Mouse (Mus musculus) stomach, postnatal 0 days (tissue): ENCODE measurements around the gene Hps3. TPM values are rescaled to one million over a fixed set of nuclear protein-coding genes. Genes with fewer than 3 reads are reported as not detected.

Source experiments
- ATAC-seq: fragments of 200-750 bp; cut with Nextera tagmentation; 2 replicates; pipeline ENCODE4 v1.8.0; 2017; ENCODE audit not compliant: low FRiP score, low TSS enrichment
- DNase-seq: peaks from one replicate; pipeline ENCODE4 v3.0.0-alpha.2; 2016; ENCODE audit warnings: low spot score
- H3K27ac ChIP-seq: fragments of 300-500 bp; sonication (generic); replicated peaks from 2 replicates; pipeline ENCODE4 v1.5.1; 2014; ENCODE audit warnings: mild to moderate bottlenecking, control low read depth
- H3K27me3 ChIP-seq: fragments of 300-500 bp; sonication (generic); 2 replicates; pipeline ENCODE4 v1.6.1; 2014; ENCODE audit warnings: low read length; ENCODE audit not compliant: control insufficient read depth, insufficient read depth
- H3K36me3 ChIP-seq: fragments of 300-500 bp; sonication (generic); 2 replicates; pipeline ENCODE4 v1.6.1; 2014; ENCODE audit warnings: low read length, mixed read lengths; ENCODE audit not compliant: control insufficient read depth, insufficient read depth
- H3K4me1 ChIP-seq: fragments of 300-500 bp; sonication (generic); replicated peaks from 2 replicates; pipeline ENCODE4 v1.6.1; 2014; ENCODE audit warnings: antibody characterized with exemption; ENCODE audit not compliant: control insufficient read depth, insufficient read depth
- H3K4me2 ChIP-seq: fragments of 300-500 bp; sonication (generic); replicated peaks from 2 replicates; pipeline ENCODE4 v1.6.1; 2014; ENCODE audit warnings: low read depth, mild to moderate bottlenecking, control low read depth, moderate library complexity
- H3K4me3 ChIP-seq: fragments of 300-500 bp; sonication (generic); 2 replicates; pipeline ENCODE4 v1.5.1; 2014; ENCODE audit warnings: low read depth, low read length, control low read depth
- H3K9ac ChIP-seq: fragments of 300-500 bp; sonication (generic); 2 replicates; pipeline ENCODE4 v1.6.1; 2014; ENCODE audit warnings: mild to moderate bottlenecking, low read length, control low read depth, mixed read lengths
- H3K9me3 ChIP-seq: fragments of 300-500 bp; sonication (generic); 2 replicates; pipeline ENCODE4 v1.6.1; 2016; ENCODE audit warnings: low read length; ENCODE audit not compliant: control insufficient read depth
- CTCF ChIP-seq: IDR thresholded peaks from 2 replicates; pipeline ENCODE4 v1.5.1; 2016; ENCODE audit warnings: antibody characterized with exemption, low read depth, mild to moderate bottlenecking, moderate library complexity
- EP300 ChIP-seq: optimal IDR thresholded peaks from 2 replicates; pipeline ENCODE3; 2016; ENCODE audit warnings: antibody characterized with exemption
- WGBS: fragments of 180-500 bp; shearing (Covaris S2); extraction: QIAGEN DNeasy Blood & Tissue Kit; methylation state at CpG from one replicate; pipeline ENCODE4 v1.1.7; 2014; 5-methylcytosine and 5-hydroxymethylcytosine counted together
- polyA plus RNA-seq: library from polyadenylated mRNA; unstranded; fragments of >200 nt; fragmentation: Nextera tagmentation; extraction: Ambion mirVana; gene quantifications from 2 replicates; pipeline ENCODE4 v1.2.1, GENCODE M21; 2015

The Hps3 gene
- polyA plus RNA-seq, 1 experiment from 2014 or later: 5.1 TPM

DNA sequence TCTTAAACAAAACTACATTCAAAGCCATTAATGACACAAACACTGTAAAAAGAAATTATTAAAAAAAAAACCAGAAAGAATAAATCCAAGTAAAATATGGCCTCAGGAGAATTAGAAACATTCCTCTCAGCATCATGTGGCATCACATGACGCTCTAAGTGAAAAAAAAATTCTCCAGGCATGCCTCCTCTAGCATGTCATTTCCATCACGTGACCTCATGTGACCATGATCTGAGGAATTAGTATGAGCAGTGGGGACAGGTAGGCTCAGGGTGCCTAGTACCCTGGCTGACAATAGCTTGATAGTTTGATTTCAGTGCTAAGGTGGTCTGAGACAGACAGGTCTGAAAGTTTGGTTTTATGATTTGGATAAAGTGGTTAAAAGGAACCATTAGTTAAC, 54.0 kb downstream of the Hps3 start:
- Histone ChIP-seq H3K36me3 (no peaks in the 10 kb centered on the region), H3K9ac (no peak overlapping the region), H3K4me3 (no peak overlapping the region), H3K9me3 (no peaks in the 10 kb centered on the region), H3K4me2 (no peak overlapping the region), H3K4me1 (no peaks in the 10 kb centered on the region), H3K27ac (no peak overlapping the region), H3K27me3 (no peaks in the 10 kb centered on the region)
- no peak for ATAC-seq
- TF ChIP-seq CTCF (no peak), EP300 (no peak)
- no peak for DNase-seq
- WGBS: 83% methylated on average over 2 of the region's 2 CpGs

DNA sequence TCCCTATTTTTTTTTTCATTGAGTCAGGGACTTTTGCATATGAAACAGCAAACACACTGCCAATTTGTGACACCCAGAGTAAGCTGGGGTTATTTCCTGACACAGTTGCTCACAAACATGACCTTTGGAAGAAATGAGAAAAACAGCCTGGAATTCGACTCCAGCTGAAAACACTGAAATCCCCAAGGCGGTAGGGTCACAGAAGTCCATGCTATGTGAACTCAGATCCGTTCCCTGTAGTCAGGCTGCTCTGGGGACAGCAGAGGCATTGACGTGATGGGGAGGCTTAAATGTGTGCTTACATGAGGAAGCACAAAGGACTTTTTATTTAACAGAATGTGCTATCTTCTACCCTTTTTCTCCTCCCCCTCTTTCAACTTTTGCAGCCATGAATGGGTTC, 56.6 kb downstream of the Hps3 start:
- DNase-seq: no peak
- Histone ChIP-seq H3K9me3 (no peaks in the 10 kb centered on the region), H3K36me3 (no peaks in the 10 kb centered on the region), H3K9ac (no peak overlapping the region), H3K27ac (no peak overlapping the region), H3K27me3 (no peaks in the 10 kb centered on the region), H3K4me1 (no peaks in the 10 kb centered on the region), H3K4me3 (no peak overlapping the region), H3K4me2 (no peak overlapping the region)
- no peak for ATAC-seq
- TF ChIP-seq EP300 (no peak), CTCF (no peak)
- WGBS: 34% methylated on average over 4 of the region's 4 CpGs

DNA sequence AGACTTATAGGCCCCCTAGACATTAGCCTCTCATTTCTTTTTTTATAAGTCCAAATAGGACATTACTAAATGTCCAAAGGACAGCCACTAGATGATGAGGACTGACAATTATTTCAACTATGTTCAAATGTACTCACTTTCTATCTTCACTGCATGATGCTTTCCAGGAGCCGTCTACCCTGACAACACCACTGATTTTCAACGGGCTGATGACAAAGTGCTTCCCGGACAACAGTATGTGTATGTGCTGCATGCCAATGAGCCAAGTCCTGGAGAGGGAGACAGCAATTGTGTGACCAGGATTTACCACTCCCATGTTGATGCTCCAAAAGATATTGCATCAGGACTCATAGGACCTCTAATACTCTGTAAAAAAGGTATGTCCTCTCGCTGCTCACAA, 69.0 kb downstream of the Hps3 start:
- Histone ChIP-seq H3K4me3 (no peak overlapping the region), H3K4me1 (no peaks in the 10 kb centered on the region), H3K27ac (no peak overlapping the region), H3K9me3 (no peaks in the 10 kb centered on the region), H3K4me2 (no peak overlapping the region), H3K9ac (no peak overlapping the region), H3K36me3 (no peaks in the 10 kb centered on the region), H3K27me3 (no peaks in the 10 kb centered on the region)
- TF ChIP-seq CTCF: no peak
- no peak for TF ChIP-seq EP300
- ATAC-seq (no peak), DNase-seq (no peak)
- 82% methylated on average over 4 of the region's 4 CpGs for WGBS

DNA sequence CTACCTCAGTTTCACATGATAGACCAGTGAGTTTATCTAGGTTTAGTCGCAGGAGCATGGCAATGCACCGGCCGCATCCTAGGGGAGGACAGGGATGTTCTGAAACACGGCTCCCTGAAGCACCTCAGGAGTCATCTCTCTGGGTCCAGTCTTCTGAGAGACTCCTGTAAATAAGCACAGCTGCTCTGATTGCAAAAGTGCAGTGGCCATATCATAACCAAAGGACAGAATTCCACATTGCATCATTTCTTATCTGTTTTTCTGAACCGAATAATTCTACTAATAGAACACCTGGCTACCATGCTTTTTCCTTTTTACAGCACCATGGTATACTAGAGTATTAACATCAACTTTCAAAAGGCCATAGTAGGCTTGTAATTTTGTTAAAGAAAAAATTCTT, 69.9 kb downstream of the Hps3 start:
- Histone ChIP-seq H3K9me3 (no peaks in the 10 kb centered on the region), H3K27ac (no peak overlapping the region), H3K4me2 (no peak overlapping the region), H3K9ac (no peak overlapping the region), H3K4me1 (no peaks in the 10 kb centered on the region), H3K4me3 (no peak overlapping the region), H3K27me3 (no peaks in the 10 kb centered on the region), H3K36me3 (no peaks in the 10 kb centered on the region)
- 82% methylated on average over 5 of the region's 5 CpGs for WGBS
- no peak for DNase-seq
- TF ChIP-seq CTCF: no peak
- no peak for TF ChIP-seq EP300
- no peak for ATAC-seq

DNA sequence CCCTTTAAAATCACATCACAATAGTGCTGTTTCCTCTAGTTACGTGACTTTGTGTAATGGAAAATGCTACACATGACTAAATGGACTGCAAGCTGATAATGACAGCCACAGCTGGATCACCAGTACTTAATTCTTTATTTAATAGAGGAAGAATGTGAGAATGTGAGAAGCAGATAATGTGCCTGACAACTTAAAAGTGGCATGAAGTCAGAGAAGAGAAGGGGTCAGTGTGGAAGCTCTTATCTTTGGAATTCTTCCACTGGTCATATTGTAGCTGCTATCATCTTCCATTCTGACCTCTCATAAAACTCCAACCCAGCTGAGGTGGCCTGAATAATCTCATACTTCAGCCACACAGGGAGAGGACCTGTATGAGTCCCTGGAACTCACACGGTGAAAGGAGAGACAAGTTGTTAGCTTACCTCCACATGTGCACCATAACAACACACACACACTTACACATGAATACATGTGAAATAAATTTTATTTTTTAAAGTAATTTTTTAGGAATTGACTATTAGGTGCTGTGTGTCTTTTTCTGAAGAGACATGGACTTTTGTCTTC, 70.4 kb downstream of the Hps3 start:
- H3K27me3 ChIP-seq: no peaks in the 10 kb centered on the region
- 78% methylated on average over 2 of the region's 2 CpGs for WGBS
- no peak overlapping the region for H3K27ac ChIP-seq
- no peaks in the 10 kb centered on the region for H3K36me3 ChIP-seq
- H3K4me2 ChIP-seq: no peak overlapping the region
- no peak overlapping the region for H3K4me3 ChIP-seq
- TF ChIP-seq CTCF: no peak
- TF ChIP-seq EP300: no peak
- no peaks in the 10 kb centered on the region for H3K4me1 ChIP-seq
- DNase-seq (no peak), ATAC-seq (no peak)
- no peaks in the 10 kb centered on the region for H3K9me3 ChIP-seq
- H3K9ac ChIP-seq: no peak overlapping the region

DNA sequence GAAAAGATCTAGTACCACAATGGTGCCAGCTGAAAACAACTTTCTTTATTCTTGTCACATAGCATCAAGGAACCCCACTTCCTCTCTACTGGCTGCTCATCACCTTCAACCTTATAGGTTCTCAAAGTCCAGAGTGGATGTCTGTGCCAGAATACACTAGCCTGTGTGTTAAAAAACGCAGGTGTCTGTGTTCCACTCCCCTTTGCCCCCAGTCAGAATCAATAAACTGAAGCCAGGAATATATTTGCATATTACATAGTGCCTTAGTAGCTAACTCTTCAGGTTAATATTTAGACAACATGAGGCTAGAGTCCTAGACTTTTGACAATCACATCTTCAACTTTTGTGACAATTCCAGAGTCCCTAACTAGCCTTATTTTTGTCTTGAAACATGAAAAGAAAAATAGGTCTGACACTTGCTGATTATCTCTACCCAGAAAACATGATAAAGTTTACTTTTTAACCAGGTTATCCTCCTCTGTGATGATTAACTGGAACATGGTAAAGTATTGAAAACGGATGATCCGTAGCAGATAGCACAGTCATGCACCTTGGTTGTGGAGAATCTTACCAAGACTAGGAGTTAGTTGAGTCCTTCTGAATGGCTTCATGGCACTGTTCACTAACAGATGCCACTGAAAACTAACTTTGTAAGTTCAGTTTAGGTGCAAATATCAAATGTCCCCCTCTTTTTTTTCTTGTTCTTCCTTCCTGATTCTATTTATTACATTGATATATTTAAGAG, 72.2 kb downstream of the Hps3 start:
- no peak overlapping the region for H3K4me2 ChIP-seq
- H3K4me1 ChIP-seq: no peaks in the 10 kb centered on the region
- H3K4me3 ChIP-seq: no peak overlapping the region
- ATAC-seq (no peak), DNase-seq (no peak)
- no peaks in the 10 kb centered on the region for H3K9me3 ChIP-seq
- no peak overlapping the region for H3K27ac ChIP-seq
- H3K36me3 ChIP-seq: no peaks in the 10 kb centered on the region
- TF ChIP-seq EP300: no peak
- TF ChIP-seq CTCF: no peak
- no peaks in the 10 kb centered on the region for H3K27me3 ChIP-seq
- WGBS: 59% methylated on average over 3 of the region's 3 CpGs
- no peak overlapping the region for H3K9ac ChIP-seq
